Mouse (Mus musculus) adrenal gland, adult (tissue): ENCODE results near the gene Gdf15.

Experiments used
- DNase-seq, 2 experiments: peaks; one replicate each; pipeline ENCODE4 v3.0.0; 2022 to 2023; ENCODE audit warnings: low spot score in 1 of 2; ENCODE audit not compliant: inconsistent age in 2 of 2

The Gdf15 gene

DNA sequence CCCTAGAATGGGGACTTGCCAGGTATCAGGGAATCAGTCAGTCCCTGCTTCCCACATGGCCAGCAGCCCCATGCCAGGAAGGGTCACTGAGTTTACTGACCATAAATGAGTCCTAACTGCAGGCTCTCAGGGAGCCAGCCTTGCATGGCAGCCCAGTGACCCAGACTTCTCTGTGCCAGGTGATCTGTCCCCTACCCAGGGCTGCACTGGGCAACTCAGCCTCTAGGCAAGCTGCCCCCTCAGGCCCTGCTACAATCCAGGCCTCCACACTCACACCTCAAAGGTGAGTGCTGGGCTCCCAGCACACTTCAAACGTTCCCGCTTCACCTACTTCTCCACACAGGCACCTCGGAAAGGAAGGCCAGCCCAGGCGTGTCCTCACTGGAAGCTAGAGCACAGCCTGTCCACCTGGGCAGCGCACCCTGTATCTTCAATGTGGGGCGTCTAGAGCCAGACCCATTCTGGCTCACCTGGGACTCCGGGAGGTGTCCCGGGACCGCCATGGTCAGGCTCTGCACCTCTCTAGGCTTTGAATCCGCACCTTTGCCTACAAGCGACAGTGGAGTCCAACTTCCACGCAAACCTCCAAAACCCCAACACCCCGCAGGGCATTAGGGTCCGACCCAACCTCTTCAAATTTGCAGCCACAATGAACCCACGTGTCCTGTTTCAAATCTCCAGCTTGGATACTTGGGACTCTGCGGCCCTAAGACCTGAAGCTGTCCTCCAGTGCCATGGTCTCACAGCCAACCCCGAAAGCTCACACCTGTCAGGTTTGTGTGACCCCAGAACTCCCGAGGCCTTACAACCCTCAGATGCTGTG lies 25.3 kb downstream of the Gdf15 start:
- DNase-seq: peak; percentile 37 to 58

- DNase-seq: no peak
Measured at GRCm38 (mm10) chr8:70605871-70606779, 26.1 kb downstream of the Gdf15 start.

DNA sequence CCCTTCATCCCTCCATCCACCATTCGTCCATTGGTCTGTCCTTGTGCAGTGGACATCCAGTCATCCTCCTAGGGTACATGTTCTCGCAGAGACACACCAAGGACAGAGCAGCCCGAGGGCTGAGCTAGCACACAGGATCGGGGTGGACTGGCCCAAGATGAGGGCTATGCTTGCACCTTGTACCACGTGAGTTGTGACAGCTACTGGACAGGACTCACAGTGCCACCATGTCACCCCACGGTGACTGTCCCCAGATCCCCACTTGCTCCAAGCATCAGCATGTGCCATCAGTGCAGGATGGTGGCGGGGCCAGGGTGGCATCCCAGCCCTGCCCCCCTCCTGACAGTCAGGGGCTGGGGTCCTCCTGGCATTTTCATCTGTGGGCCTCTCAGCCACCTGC lies 27.7 kb downstream of the Gdf15 start:
- peak in 1 of 2 experiments; percentile 40 for DNase-seq

GRCm38 (mm10) chr8:70602139-70602811 lies 30.0 kb downstream of the Gdf15 start:
- no peak for DNase-seq

- peak; percentile 93 to 96 for DNase-seq
Measured at GRCm38 (mm10) chr8:70601271-70601649, 31.0 kb downstream of the Gdf15 start.

- peak; percentile 62 to 73 for DNase-seq
Measured at GRCm38 (mm10) chr8:70600473-70601270, 31.6 kb downstream of the Gdf15 start.

DNA sequence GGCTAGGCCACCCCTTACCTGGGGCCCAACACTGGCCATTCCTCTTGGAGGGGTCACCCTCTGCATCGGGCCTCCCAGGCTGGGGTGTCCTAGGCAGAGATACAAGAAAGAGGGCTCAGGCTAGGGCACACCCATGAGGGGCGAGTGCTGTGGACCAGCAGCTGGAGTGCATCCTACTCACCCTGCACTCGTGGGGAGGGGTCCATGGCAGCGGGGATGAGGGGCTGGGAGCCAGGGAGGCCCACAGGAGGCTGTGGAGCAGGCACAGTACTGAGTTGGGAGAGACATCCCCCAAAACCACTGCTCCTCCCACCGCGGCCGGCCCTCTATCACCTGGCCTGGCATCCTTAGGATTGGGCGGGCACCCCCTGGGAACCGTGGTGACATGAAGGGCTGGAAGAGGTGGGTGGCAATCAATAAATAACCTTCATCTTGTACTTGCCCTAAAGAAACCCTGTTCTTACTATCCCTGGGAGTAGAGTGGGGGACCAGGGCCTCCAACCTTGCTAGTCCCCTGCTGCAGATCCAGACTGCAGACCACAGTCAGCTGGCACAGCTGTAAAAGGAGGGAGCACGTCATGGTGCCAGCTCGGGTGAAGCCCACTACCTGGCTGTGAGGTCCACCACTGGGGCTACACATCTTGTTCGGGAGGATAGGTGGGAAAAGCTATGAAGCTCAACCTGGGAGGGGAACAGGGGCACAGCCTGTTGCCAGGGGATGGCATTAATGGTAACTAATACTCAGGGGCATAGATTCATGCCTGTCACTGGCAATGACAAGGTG lies 32.6 kb downstream of the Gdf15 start:
- DNase-seq: no peak

DNA sequence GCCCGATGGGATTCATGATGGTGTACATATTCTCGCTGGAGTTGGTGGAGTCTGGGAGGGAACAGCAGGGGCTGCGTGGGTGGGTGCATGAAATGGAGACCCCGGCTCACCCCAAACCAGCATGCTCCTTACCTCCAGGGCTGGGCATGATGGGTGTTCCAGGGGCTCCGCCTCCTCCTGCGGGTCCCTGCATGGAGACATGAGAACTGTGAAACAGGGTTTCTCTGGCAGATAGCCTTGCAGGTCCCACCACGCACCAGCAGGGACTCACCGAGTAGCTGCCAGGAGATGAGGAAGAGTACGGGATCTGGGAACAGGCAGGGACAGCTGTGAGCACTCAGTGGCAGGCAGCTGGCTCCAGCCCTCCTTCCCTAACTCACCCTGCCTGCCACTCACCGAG lies 33.5 kb downstream of the Gdf15 start:
- DNase-seq: no peak

GRCm38 (mm10) chr8:70598283-70598682 lies 34.0 kb downstream of the Gdf15 start:
- DNase-seq: peak; percentile 90 to 96

GRCm38 (mm10) chr8:70597417-70598272 lies 34.6 kb downstream of the Gdf15 start:
- peak; percentile 61 to 66 for DNase-seq

GRCm38 (mm10) chr8:70596775-70597416 lies 35.4 kb downstream of the Gdf15 start:
- peak in 1 of 2 experiments; percentile 47 for DNase-seq

DNA sequence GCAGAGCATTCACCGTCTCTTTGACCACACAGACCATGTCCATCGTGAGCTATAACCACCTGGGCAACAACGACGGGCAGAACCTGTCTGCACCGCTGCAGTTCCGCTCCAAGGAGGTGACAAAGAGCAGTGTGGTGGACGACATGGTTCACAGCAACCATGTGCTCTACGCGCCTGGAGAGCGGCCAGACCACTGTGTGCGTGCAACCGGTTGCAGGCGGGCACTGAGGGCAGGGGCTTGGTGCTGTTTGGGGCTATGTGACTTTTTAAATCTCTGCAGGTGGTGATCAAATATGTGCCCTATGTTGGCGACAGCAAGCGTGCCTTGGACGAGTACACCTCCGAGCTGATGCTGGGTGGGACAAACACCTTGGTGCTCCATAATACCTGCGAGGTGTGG lies 36.0 kb downstream of the Gdf15 start:
- DNase-seq: no peak

DNA sequence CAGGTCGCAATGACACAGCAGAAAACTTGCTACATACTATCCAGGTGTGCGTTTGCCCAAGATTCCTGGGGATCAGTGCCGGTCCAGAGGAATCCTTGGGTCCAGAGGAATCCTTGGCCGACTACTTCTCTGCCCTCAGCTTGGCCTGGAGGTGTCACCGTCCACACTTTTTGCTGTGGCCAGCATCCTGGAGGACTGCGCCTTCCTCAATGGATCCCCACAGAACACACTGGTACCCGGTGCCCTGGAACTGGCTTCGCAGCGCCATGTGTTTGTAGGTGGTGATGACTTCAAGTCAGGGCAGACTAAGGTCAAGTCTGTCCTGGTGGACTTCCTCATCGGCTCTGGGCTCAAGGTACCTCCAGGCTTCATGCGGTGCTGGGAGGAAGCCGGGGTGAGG lies 36.4 kb downstream of the Gdf15 start:
- no peak for DNase-seq

- DNase-seq: peak; percentile 61 to 77
Measured at GRCm38 (mm10) chr8:70594621-70595564, 37.4 kb downstream of the Gdf15 start.

DNA sequence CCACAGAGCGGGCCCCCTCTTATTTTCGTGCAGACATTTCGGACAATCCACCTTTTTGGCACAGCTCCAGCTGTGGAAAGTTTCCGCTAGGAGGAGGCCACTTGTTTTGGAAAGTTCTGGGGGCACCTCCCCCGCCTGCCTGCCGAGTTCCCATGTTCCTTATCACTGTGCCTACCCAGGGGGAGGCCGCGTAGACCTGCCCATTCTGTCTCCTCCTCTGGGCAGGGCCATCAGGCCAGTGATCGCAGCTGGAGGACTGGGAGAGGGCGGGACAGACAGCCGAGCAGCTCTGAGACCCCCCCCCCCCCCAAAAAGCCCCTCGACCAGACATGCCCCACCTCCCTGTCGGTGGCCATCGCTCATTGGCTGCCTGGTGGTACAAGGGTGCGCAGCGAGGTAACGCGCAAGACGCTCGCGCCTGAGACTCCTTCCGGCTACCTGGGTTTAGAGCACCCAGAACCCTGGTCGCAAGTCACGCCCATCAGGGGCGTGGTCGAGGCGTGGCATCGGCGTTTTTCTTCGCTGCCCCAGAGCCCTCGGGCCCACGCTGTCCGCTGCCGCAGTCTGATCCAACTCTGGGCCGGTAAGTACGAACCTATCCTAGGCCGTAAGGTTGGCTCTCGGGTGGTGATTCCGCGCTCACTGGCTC lies 38.2 kb downstream of the Gdf15 start, which contains the start of gene Isyna1:
Gene Isyna1 (plus strand): TSS at position 413 of the 649 bp plus-strand sequence.
- peak; percentile 96 to 98 for DNase-seq

GRCm38 (mm10) chr8:70593173-70593572 lies 39.1 kb downstream of the Gdf15 start:
- DNase-seq: peak; percentile 88 to 89

DNA sequence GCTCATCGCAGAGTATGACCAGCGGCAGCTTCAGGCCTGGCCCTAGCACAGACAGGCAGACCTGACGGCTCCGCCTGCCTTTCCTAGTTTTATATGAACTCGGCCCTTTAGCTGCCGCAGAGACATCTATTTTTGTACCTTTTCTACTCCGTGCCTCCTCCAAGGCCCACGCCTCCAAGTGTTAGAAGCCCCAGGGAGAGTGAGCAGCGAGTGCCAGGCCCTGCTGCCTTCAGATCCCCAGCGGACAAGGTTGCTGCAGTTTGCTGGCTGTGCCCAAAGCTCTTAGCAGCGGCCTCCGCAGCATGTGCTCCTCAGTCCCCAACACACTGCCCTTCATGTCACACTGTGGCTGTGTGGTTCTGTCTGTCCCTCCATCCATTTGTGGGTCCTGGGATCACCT lies 40.7 kb downstream of the Gdf15 start:
- DNase-seq: no peak
